Mouse (Mus musculus): Measurements from ENCODE around the gene Sdk2. TPM values are rescaled to one million over a fixed set of nuclear protein-coding genes. Genes with fewer than 3 reads are reported as not detected.

The Sdk2 gene
- polyA plus RNA-seq, 1 experiment from 2014 or later: 2.5 TPM

- H3K36me3 ChIP-seq (ENCODE audit: control insufficient read depth, insufficient read depth, low read length): peaks cover 30% of the 10 kb centered on the region
These were observed 336.9 kb downstream of the Sdk2 start for GRCm38 (mm10) chr11:113729917-113730316.

GRCm38 (mm10) chr11:113729239-113729638 is 337.6 kb downstream of the Sdk2 start:
- peaks cover 67% of the 10 kb centered on the region for H3K4me1 ChIP-seq (ENCODE audit: control insufficient read depth, insufficient read depth, low read length)
- no peaks in the 10 kb centered on the region for H3K9me3 ChIP-seq (replicated peaks; ENCODE audit: control insufficient read depth, low read length)
- H3K27ac ChIP-seq (ENCODE audit: low read length): peak overlapping the region; percentile 31; the same call in 1 of the 2 replicates
- WGBS: 88% methylated on average over 21 of the region's 21 CpGs
- H3K4me2 ChIP-seq (ENCODE audit: low read depth, low read length): no peak overlapping the region
- no peak overlapping the region for H3K4me3 ChIP-seq (replicated peaks; ENCODE audit: low read length)
- ATAC-seq (ENCODE audit: insufficient read depth, low FRiP score): no peak
- H3K36me3 ChIP-seq (ENCODE audit: control insufficient read depth, insufficient read depth, low read length): peaks cover 30% of the 10 kb centered on the region
- H3K27me3 ChIP-seq (ENCODE audit: control insufficient read depth, insufficient read depth, low read length): no peaks in the 10 kb centered on the region
- no peak overlapping the region for H3K9ac ChIP-seq (ENCODE audit: low read length)

More at GRCm38 (mm10) chr11:113729917-113730316, 336.9 kb downstream of the Sdk2 start:
- H3K27me3 ChIP-seq (ENCODE audit: control insufficient read depth, insufficient read depth, low read length): no peaks in the 10 kb centered on the region
- no peak overlapping the region for H3K4me2 ChIP-seq (ENCODE audit: low read depth, low read length)
- H3K4me1 ChIP-seq (ENCODE audit: control insufficient read depth, insufficient read depth, low read length): peaks cover 73% of the 10 kb centered on the region
- ATAC-seq (ENCODE audit: insufficient read depth, low FRiP score): no peak
- H3K9me3 ChIP-seq (replicated peaks; ENCODE audit: control insufficient read depth, low read length): no peaks in the 10 kb centered on the region
- H3K9ac ChIP-seq (ENCODE audit: low read length): no peak overlapping the region; the same call in 1 of the 2 replicates
- peak overlapping the region; percentile 37 for H3K27ac ChIP-seq (ENCODE audit: low read length)
- no peak overlapping the region for H3K4me3 ChIP-seq (replicated peaks; ENCODE audit: low read length)
- 50% methylated on average over 8 of the region's 8 CpGs for WGBS

DNA sequence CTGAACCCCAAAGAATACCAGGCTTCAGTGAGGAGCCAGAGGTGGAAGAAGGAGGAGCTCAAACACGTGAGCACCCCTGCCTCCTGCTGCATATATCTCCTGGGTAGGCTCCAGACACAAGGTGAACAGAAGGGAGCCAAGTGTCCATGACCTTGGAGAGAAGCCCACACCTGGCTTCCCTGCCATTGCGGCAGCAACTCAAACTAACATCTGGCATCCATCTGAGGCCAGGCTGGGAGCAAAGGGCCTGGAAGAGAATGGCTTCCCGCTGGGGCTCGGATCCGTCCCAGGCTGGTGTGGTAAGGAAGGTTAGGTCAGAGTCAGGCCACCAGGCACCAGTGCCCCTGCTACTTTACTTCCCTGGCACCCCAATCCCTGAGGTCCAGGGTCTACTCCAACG is 338.9 kb downstream of the Sdk2 start:
- WGBS: 59% methylated on average over 6 of the region's 6 CpGs
- H3K4me2 ChIP-seq (ENCODE audit: low read depth, low read length): no peak overlapping the region
- no peaks in the 10 kb centered on the region for H3K27me3 ChIP-seq (ENCODE audit: control insufficient read depth, insufficient read depth, low read length)
- no peak overlapping the region for H3K4me3 ChIP-seq (replicated peaks; ENCODE audit: low read length)
- H3K4me1 ChIP-seq (ENCODE audit: control insufficient read depth, insufficient read depth, low read length): peaks cover 54% of the 10 kb centered on the region
- no peaks in the 10 kb centered on the region for H3K9me3 ChIP-seq (replicated peaks; ENCODE audit: control insufficient read depth, low read length)
- peak overlapping the region; percentile 21; the same call in 1 of the 2 replicates for H3K27ac ChIP-seq (ENCODE audit: low read length)
- no peak for ATAC-seq (ENCODE audit: insufficient read depth, low FRiP score)
- peaks cover 30% of the 10 kb centered on the region for H3K36me3 ChIP-seq (ENCODE audit: control insufficient read depth, insufficient read depth, low read length)
- no peak overlapping the region for H3K9ac ChIP-seq (ENCODE audit: low read length)

DNA sequence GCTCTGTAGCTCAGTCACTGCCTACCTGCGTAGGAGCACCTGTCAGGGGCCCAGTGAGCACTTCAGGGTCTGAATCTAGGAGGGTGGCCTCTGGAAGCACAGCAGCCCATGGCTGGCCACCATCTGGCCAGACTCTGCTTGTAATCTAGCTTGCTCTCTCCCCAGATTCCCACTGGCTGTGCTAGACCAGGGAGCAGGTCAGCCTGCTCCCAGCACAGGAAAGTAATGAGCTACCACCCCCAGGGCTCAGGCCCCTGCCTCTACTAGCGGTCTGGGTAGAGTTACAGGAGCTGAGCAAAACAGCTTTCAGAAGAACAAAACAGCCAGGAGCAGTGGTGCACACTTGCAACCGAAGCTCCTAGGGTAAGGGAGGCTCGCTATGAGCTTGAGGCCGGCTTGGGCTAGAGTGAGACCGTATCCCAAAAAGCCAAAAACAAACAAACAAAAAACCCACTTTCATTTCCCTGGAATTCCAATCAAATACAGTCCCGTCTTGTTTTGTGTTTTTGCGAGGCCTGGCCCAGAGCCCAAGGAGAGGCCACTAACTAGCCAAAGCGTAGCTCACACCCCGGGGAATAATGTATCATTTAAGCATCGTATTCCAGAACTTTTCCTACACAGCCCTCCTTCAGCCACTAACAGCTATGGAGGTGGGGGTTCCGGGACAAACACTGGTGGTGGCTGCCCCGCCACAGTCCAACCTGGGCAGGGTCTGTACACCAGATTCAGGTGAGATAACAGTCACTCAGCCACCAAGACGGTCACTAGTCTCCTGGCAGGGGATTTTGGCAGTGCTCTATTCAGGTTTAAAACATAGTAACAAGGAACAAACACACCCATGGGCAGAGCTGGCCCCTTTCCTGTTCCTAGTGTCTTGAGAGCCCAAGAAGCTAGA is 339.6 kb downstream of the Sdk2 start:
- Histone ChIP-seq H3K27ac (ENCODE audit: low read length) (peak overlapping the region; percentile 21; the same call in 1 of the 2 replicates), H3K9ac (ENCODE audit: low read length) (no peak overlapping the region), H3K4me3 (replicated peaks; ENCODE audit: low read length) (no peak overlapping the region), H3K27me3 (ENCODE audit: control insufficient read depth, insufficient read depth, low read length) (no peaks in the 10 kb centered on the region), H3K9me3 (replicated peaks; ENCODE audit: control insufficient read depth, low read length) (no peaks in the 10 kb centered on the region), H3K4me2 (ENCODE audit: low read depth, low read length) (no peak overlapping the region), H3K4me1 (ENCODE audit: control insufficient read depth, insufficient read depth, low read length) (peaks cover 47% of the 10 kb centered on the region), H3K36me3 (ENCODE audit: control insufficient read depth, insufficient read depth, low read length) (peaks cover 30% of the 10 kb centered on the region)
- 75% methylated on average over 14 of the region's 14 CpGs for WGBS
- no peak for ATAC-seq (ENCODE audit: insufficient read depth, low FRiP score)

All from stomach, embryonic 16.5 days (tissue).